Mouse (Mus musculus) urinary bladder, postnatal 10 days (tissue): ENCODE measurements around the gene Mroh2a.
"Not testable (repeated sequence)": the region's sequence is repeated elsewhere in the genome, so short reads cannot be mapped to it uniquely, and the experiment has no call there.

Source experiments
- DNase-seq: peaks from one replicate; pipeline ENCODE4 v3.0.0; 2022; ENCODE audit warnings: low spot score

Mroh2a gene

DNA sequence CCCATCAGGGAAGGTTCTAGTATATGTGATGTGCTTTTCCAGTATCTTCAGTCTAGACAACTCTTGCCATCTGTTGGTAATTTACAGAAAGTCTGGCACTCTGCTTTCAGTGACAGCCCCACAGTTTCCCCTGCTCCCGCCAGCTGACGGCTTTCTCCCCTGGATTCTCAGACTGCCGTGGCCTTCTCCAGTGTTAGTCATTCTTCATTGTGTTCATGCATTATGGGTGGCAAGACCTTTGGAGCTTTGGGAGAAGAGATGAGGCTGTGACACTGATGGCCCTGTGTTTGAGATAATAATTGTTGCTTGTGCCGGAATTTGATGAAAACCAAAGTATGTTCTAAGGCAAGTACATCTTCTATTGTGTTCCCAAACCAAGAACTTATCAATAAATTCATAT lies 8.2 kb upstream of the Mroh2a start:
- no peak for DNase-seq

DNA sequence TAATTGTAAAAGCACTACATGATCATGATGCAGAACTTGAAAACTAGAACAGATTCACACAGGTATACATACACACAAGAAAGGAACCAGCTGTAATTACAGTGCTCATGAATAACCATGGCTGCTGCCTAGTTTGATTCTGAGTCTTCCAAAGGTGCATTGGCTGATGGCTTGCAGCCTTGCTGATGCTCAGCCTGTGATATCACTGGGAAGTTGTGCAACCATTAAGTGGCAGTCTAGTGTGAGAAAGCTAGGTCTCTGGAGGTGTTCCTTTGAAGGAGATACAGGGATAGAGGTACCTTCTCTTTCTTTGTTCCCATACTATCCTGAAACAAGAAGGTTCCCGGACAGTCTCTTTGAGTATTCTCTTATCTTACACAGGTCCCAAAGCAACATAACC lies 7.7 kb upstream of the Mroh2a start:
- DNase-seq, result no peak

- DNase-seq, result no peak
Measured at GRCm38 (mm10) chr1:88220336-88220735, 6.5 kb upstream of the Mroh2a start.

DNA sequence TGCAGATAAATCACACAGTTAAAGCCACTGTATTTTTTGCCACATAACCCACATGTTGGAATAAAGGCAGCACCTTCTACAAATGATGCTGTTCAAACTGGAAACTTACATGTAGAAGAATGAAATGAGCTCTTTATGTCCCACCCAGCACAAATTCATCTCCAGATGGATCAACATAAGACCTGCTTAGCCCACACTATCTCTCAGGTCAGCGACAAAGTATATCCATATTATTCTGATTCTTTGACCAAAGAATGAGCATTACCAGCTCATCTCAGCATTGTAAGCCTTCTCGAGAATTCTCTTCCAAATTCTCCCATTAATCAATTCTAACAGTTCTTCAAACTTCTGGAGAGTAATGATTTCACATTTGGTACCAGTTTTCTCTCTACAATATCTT lies 4.6 kb upstream of the Mroh2a start:
- DNase-seq, result no peak

DNA sequence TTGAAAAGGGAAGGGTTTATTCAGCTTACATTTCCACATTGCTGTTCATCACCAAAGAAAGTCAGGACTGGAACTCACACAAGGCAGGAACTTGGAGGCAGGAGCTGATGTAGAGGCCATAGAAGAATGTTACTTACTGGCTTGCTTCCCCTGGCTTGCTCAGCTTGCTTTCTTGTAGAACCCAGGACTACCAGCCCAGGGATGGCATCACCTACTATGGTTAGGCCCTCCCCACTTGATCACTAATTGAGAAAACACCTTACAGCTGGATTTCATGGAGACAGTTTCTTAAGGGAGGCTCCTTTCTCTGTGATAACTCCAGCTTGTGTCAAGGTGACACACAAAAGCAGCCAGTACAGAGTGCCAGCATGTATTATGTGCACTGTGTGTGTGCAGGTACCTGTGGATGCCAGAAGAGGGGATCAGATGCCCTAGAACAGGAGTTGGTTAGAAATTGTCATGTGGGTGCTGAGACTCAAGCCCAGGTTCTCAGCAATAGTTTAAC lies 3.7 kb upstream of the Mroh2a start:
- not testable (repeated sequence) for DNase-seq

- DNase-seq, result no peak
Measured at GRCm38 (mm10) chr1:88223591-88223990, 3.2 kb upstream of the Mroh2a start.

DNA sequence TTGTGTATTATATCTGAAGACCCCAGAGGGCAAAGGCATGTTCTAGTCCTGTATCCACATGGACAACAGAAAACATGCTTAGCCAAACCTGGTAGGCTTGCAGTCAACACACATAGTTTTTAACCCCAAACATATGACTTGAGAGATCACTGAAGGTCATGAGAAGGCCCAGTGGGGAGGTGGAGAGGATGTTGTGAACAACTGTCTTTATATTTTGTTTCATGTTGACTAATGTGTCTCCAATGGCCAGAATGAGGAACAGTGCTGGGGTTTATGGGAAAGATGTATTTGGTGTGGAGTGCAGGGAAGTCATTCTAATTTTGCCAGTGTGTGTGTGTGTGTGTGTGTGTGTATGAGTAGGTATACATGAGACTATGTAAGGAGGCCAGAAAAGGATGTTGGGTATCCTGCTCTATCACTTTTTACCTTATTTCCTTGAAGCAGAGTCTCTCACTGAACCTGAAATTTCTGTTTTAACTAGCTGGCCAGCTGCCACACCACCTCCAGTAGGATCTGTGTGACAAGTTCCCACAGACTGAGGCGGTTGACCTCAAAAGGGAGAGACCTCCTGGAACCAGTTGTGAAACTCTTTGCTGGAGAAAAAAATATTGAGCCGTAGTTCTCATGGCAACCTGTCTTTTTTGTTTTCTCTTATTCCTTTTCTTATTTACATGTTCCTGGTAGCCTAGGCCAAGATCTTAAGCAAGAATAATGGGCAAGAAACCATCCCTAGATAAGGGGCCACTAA lies 2.6 kb upstream of the Mroh2a start:
- DNase-seq, result no peak

GRCm38 (mm10) chr1:88225301-88225700 lies 1.5 kb upstream of the Mroh2a start:
- DNase-seq, result not testable (repeated sequence)

- no peak for DNase-seq
Measured at GRCm38 (mm10) chr1:88225741-88226140, 1.0 kb upstream of the Mroh2a start.

DNA sequence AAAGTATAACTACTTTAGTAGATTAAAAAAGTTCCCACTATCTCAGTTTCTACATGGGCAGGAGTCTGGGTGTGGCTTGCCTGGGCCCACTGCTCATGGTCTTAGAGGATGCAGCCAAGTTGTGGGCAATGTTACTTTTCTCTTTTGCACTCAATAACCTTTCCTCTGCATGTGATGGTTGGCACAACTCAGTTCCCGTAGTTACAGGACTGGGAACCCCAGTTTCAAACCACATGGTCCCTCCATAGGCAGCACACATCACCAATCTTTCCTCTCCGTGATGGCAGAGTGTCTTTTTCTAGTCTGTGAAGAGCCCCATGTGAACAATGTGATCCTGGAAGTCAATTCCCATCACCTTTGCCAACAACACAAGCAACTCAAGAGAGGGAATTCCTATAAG lies 696 bp downstream of the Mroh2a start:
- peak; percentile 12 for DNase-seq

DNA sequence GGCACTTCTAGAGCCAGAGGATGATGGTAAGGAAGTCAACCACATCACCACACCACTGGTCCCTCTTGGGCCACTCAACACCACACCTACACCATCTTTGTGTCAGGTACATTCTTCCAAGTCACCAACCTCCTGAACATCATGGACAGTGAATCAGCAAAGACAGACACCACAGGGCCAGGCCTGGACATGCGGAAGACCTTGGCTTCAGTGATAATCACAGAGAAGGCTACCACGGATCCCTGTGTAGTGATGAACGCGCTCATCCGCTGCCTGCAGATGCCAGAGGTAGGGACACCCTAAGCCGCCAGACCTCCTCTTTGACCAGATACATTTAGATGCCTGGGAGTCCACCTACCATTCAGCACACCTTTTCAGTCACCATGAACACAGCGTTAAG lies 1.3 kb downstream of the Mroh2a start:
- peak; percentile 23 for DNase-seq

- peak; percentile 11 for DNase-seq
Measured at GRCm38 (mm10) chr1:88229566-88229965, 2.8 kb downstream of the Mroh2a start.

GRCm38 (mm10) chr1:88229986-88230385 lies 3.2 kb downstream of the Mroh2a start:
- peak; percentile 30 for DNase-seq

GRCm38 (mm10) chr1:88230421-88230820 lies 3.6 kb downstream of the Mroh2a start:
- DNase-seq, result peak; percentile 33

- DNase-seq, result peak; percentile 12
Measured at GRCm38 (mm10) chr1:88230981-88231802, 4.4 kb downstream of the Mroh2a start.

DNA sequence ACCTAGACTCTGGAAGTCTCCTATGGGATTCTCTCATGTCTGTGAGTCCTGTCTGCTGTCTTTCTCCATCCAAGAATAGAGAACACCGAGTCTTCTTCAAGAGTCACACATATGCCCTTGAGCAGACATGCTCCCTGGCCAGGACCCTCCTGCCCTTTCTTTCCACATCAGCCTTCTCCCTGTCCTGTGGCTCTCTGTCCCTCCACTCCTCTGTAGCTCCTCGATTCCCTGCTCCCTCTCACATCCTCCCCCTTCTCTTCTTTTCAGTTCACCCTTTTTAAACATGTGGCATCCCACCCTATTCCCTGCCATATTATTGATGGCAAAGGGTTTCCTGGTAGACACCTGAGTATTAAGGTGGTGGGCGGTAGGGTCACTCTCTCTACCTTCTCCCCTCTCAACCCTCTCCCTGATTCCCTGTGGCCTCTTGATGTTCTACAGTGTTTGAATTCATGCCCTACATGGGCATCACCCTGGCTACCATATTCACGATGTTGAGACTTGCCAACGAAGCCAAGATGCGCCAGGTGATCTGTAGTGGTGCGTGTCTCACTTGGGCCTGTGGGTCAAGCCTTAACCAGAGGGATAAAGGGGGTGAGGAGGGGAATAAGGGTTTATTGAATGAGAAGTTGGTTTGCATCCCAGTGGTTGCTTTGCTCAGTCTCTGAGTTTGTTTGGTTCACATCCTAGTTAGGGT lies 5.2 kb downstream of the Mroh2a start:
- DNase-seq, result peak; percentile 18

- DNase-seq, result peak; percentile 21
Measured at GRCm38 (mm10) chr1:88232664-88233380, 6.0 kb downstream of the Mroh2a start.

- peak; percentile 65 for DNase-seq
Measured at GRCm38 (mm10) chr1:88233421-88234247, 6.8 kb downstream of the Mroh2a start.

GRCm38 (mm10) chr1:88234248-88234610 lies 7.4 kb downstream of the Mroh2a start:
- DNase-seq, result peak; percentile 11

- peak; percentile 30 for DNase-seq
Measured at GRCm38 (mm10) chr1:88234646-88235045, 7.9 kb downstream of the Mroh2a start.
